Mouse (Mus musculus): Measurements from ENCODE around the gene Plch2. TPM values are rescaled to one million over a fixed set of nuclear protein-coding genes. Genes with fewer than 3 reads are reported as not detected.

Plch2 gene
- total and polyA plus RNA-seq, 3 experiments: 0.85 to 1.1 TPM; not detected in 1

DNA sequence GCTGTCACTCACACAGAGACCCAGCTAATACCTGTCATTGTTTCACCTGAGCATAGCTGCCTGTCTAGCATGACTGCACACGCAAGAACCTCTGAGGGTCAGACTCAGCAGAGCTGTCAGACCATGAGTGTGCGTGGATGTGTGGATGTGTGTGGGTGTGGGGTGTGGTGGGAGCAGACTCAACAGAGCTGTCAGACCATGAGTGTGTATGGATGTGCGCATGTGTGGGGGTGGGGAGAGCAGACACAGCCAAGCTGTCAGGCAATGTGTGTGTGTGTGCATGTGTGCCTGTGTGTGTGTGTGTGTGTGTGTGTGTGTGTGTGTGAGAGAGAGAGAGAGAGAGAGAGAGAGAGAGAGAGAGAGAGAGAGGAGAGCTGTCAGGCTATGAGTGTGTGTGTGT is 51.3 kb downstream of the Plch2 start:
- Histone ChIP-seq H3K4me1 (ENCODE audit: control insufficient read depth in 1 of 2, insufficient read depth in 2 of 2, low read length in 2 of 2) (no peaks in the 10 kb centered on the region), H3K4me3 (ENCODE audit: control insufficient read depth in 1 of 2, insufficient read depth in 1 of 2, low read depth in 2 of 2, low read length in 2 of 2) (no peak overlapping the region), H3K9me3 (replicated peaks; ENCODE audit: insufficient read depth, low read length) (no peaks in the 10 kb centered on the region), H3K27ac (ENCODE audit: control insufficient read depth, low read depth, low read length) (no peak overlapping the region), H3K36me3 (ENCODE audit: control insufficient read depth in 1 of 2, insufficient read depth in 2 of 2, low read length in 2 of 2) (no peaks in the 10 kb centered on the region), H3K9ac (ENCODE audit: control insufficient read depth, low read depth, low read length, poor library complexity, severe bottlenecking) (no peak overlapping the region), H3K79me2 (ENCODE audit: control insufficient read depth, insufficient read depth, low read length, poor library complexity) (no peaks in the 10 kb centered on the region), H3K27me3 (ENCODE audit: control insufficient read depth in 1 of 2, insufficient read depth in 2 of 2, low read length in 2 of 2) (no peaks in the 10 kb centered on the region)
- no peak for TF ChIP-seq ZKSCAN1 (IDR thresholded peaks at IDR 0.05; ENCODE audit: low read depth, low read length)
- no peak for TF ChIP-seq ELF1 (IDR thresholded peaks at IDR 0.05; ENCODE audit: low read depth, low read length)
- no peak for TF ChIP-seq ETS1 (IDR thresholded peaks at IDR 0.05; ENCODE audit: low read depth, low read length)
- no peak for DNase-seq (ENCODE audit: low read depth, low spot score)

DNA sequence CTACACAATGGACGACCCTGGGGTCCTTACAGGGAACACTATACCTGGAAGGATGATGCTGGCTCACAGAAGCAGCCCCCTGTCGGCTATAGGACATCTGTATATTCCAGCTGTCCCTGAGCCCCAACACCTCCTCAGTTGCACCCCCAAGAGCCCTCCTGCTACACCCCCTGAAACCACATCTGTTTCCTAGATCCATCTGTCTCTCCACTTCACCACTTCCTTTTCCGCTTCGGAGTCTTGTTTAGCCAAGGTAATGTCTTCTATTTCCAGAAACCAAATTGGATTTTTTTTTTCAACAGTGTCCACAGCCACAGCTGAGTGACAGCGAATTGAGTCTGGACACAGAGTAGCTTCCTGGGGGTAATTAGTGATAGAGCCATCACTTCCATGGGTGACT is 57.2 kb downstream of the Plch2 start:
- H3K79me2 ChIP-seq (ENCODE audit: control insufficient read depth, insufficient read depth, low read length, poor library complexity): no peaks in the 10 kb centered on the region
- H3K27me3 ChIP-seq (ENCODE audit: control insufficient read depth in 1 of 2, insufficient read depth in 2 of 2, low read length in 2 of 2): no peaks in the 10 kb centered on the region
- no peaks in the 10 kb centered on the region for H3K9me3 ChIP-seq (replicated peaks; ENCODE audit: insufficient read depth, low read length)
- no peak for DNase-seq (ENCODE audit: low read depth, low spot score)
- H3K4me1 ChIP-seq (ENCODE audit: control insufficient read depth in 1 of 2, insufficient read depth in 2 of 2, low read length in 2 of 2): no peaks in the 10 kb centered on the region
- H3K27ac ChIP-seq (ENCODE audit: control insufficient read depth, low read depth, low read length): no peak overlapping the region
- no peak for TF ChIP-seq MXI1 (IDR thresholded peaks at IDR 0.05; ENCODE audit: low read depth, low read length)
- no peak for TF ChIP-seq SIN3A (IDR thresholded peaks at IDR 0.05; ENCODE audit: low read length)
- no peak for TF ChIP-seq POLR2A (IDR thresholded peaks at IDR 0.05; ENCODE audit: control insufficient read depth in 1 of 2, insufficient read depth in 1 of 2, low read depth in 1 of 2, low read length in 2 of 2, poor library complexity in 1 of 2)
- no peak for TF ChIP-seq ELF1 (IDR thresholded peaks at IDR 0.05; ENCODE audit: low read depth, low read length)
- no peak for TF ChIP-seq TAL1 (IDR thresholded peaks at IDR 0.05; ENCODE audit: low read length)
- H3K9ac ChIP-seq (ENCODE audit: control insufficient read depth, low read depth, low read length, poor library complexity, severe bottlenecking): no peak overlapping the region
- H3K36me3 ChIP-seq (ENCODE audit: control insufficient read depth in 1 of 2, insufficient read depth in 2 of 2, low read length in 2 of 2): no peaks in the 10 kb centered on the region
- no peak overlapping the region for H3K4me3 ChIP-seq (ENCODE audit: control insufficient read depth in 1 of 2, insufficient read depth in 1 of 2, low read depth in 2 of 2, low read length in 2 of 2)

DNA sequence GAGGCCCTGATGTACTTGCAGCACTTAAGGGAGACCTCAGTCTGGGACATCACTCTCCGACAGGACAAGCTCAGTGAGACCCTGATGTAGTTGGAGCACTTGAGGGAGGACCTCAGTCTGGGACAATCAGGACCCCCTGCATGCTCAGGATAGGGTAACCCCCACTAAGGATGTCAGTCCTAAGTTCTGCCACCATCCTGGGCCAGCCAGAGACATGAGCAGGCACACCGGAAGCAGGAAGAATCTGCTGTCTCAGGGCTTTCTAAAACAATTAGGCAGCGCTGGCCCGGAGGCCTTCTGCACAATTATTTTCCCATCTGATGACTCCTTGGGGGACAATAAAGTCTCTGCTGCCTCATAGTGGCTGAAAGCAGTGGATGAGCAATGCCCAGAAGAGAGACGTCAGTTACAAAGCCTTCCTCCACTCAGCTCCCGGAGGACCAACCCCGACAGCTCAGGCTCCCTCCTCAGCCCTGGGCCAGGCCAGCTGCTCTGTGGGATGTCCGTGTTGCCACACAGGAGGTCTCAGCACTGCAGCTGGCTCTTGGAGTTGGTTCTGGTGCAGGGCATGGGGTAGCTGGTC is 59.9 kb downstream of the Plch2 start:
- H3K9ac ChIP-seq (ENCODE audit: control insufficient read depth, low read depth, low read length, poor library complexity, severe bottlenecking): no peak overlapping the region
- H3K79me2 ChIP-seq (ENCODE audit: control insufficient read depth, insufficient read depth, low read length, poor library complexity): no peaks in the 10 kb centered on the region
- H3K27me3 ChIP-seq (ENCODE audit: control insufficient read depth in 1 of 2, insufficient read depth in 2 of 2, low read length in 2 of 2): 0 out of 4 replicates have a peak, but pooled peaks cover 0 to 2% of the 10 kb centered on the region in 2 experiments
- no peaks in the 10 kb centered on the region for H3K4me1 ChIP-seq (ENCODE audit: control insufficient read depth in 1 of 2, insufficient read depth in 2 of 2, low read length in 2 of 2)
- no peaks in the 10 kb centered on the region for H3K36me3 ChIP-seq (ENCODE audit: control insufficient read depth in 1 of 2, insufficient read depth in 2 of 2, low read length in 2 of 2)
- H3K4me3 ChIP-seq (ENCODE audit: control insufficient read depth in 1 of 2, insufficient read depth in 1 of 2, low read depth in 2 of 2, low read length in 2 of 2): no peak overlapping the region
- H3K9me3 ChIP-seq (replicated peaks; ENCODE audit: insufficient read depth, low read length): no peaks in the 10 kb centered on the region
- TF ChIP-seq JUND (IDR thresholded peaks at IDR 0.05; ENCODE audit: low read depth, low read length) (no peak), E2F4 (IDR thresholded peaks at IDR 0.05; ENCODE audit: borderline replicate concordance, low read depth, low read length) (no peak), MAZ (IDR thresholded peaks at IDR 0.05; ENCODE audit: low read depth, low read length) (no peak), ZKSCAN1 (IDR thresholded peaks at IDR 0.05; ENCODE audit: low read depth, low read length) (no peak), CTCF (IDR thresholded peaks at IDR 0.05 in 2 of 3, conservative IDR thresholded peaks at IDR 0.05 in 1 of 3; ENCODE audit: control insufficient read depth in 1 of 3, insufficient read depth in 1 of 3, low read depth in 2 of 3, low read length in 3 of 3, poor library complexity in 1 of 3, severe bottlenecking in 1 of 3) (no peak; a peak in 1 of 6 replicates), GABPA (IDR thresholded peaks at IDR 0.05; ENCODE audit: low read depth, low read length) (no peak), ZNF384 (IDR thresholded peaks at IDR 0.05; ENCODE audit: low read depth, low read length) (no peak), NRF1 (IDR thresholded peaks at IDR 0.05; ENCODE audit: insufficient read depth, low read depth, low read length, poor library complexity, severe bottlenecking) (no peak), EP300 (IDR thresholded peaks at IDR 0.05; ENCODE audit: low read depth in 1 of 2, low read length in 2 of 2) (no peak), GATA1 (IDR thresholded peaks at IDR 0.05; ENCODE audit: low read depth, low read length) (no peak), SMC3 (IDR thresholded peaks at IDR 0.05; ENCODE audit: low read depth, low read length) (no peak), ZC3H11A (IDR thresholded peaks at IDR 0.05; ENCODE audit: low read depth, low read length) (no peak), USF1 (IDR thresholded peaks at IDR 0.05; ENCODE audit: low read depth, low read length) (no peak), ETS1 (IDR thresholded peaks at IDR 0.05; ENCODE audit: low read depth, low read length) (no peak), UBTF (IDR thresholded peaks at IDR 0.05; ENCODE audit: borderline replicate concordance, insufficient read depth, low read depth, low read length) (no peak), TAL1 (IDR thresholded peaks at IDR 0.05; ENCODE audit: low read length) (no peak), RCOR1 (IDR thresholded peaks at IDR 0.05; ENCODE audit: low read depth, low read length) (no peak), POLR2AphosphoS5 (IDR thresholded peaks at IDR 0.05; ENCODE audit: borderline replicate concordance, low read depth, low read length) (no peak), ELF1 (IDR thresholded peaks at IDR 0.05; ENCODE audit: low read depth, low read length) (no peak), KAT2A (conservative IDR thresholded peaks at IDR 0.05; ENCODE audit: low read depth, low read length) (no peak)
- no peak for DNase-seq (ENCODE audit: low read depth, low spot score)
- no peak overlapping the region for H3K27ac ChIP-seq (ENCODE audit: control insufficient read depth, low read depth, low read length)
